Mouse (Mus musculus) liver, embryonic 14.5 days (tissue): Measurements from ENCODE around the gene Egln1. TPM values are rescaled to one million over a fixed set of nuclear protein-coding genes. Genes with fewer than 3 reads are reported as not detected.

ENCODE experiments used
- ATAC-seq: fragments of 200-750 bp; cut with Nextera tagmentation; 2 replicates; pipeline ENCODE4 v1.8.0; 2017; ENCODE audit warnings: moderate number of reproducible peaks, mild to moderate bottlenecking, moderate library complexity; ENCODE audit not compliant: insufficient read depth
- DNase-seq, 3 experiments: peaks; one replicate each; pipeline ENCODE4 v3.0.0-alpha.2; 2012 to 2013; ENCODE audit warnings: low read depth in 3 of 3, low spot score in 3 of 3
- H3K27ac ChIP-seq: fragments of 300-500 bp; sonication (generic); 2 replicates; pipeline ENCODE4 v1.5.1; 2014; ENCODE audit warnings: moderate library complexity, mild to moderate bottlenecking, control low read depth, inconsistent platforms
- H3K27me3 ChIP-seq: fragments of 300-500 bp; sonication (generic); 2 replicates; pipeline ENCODE4 v1.6.1; 2014; ENCODE audit warnings: mild to moderate bottlenecking, low read length, moderate library complexity; ENCODE audit not compliant: control insufficient read depth, insufficient read depth
- H3K36me3 ChIP-seq: fragments of 300-500 bp; sonication (generic); replicated peaks from 2 replicates; pipeline ENCODE4 v1.6.1; 2014; ENCODE audit warnings: low read depth; ENCODE audit not compliant: control insufficient read depth, insufficient read depth
- H3K4me1 ChIP-seq, 2 experiments: fragments of 200-500 bp in 1 of 2; fragments of 300-500 bp in 1 of 2; sonication (generic) in 1 of 2; replicated peaks; 2 replicates each; pipeline ENCODE4 v1.6.1; 2012 to 2014; ENCODE audit warnings: antibody characterized with exemption in 1 of 2, inconsistent platforms in 1 of 2, low read length in 1 of 2; ENCODE audit not compliant: control insufficient read depth in 2 of 2, insufficient read depth in 2 of 2
- H3K4me2 ChIP-seq: fragments of 300-500 bp; sonication (generic); 2 replicates; pipeline ENCODE4 v1.6.1; 2014; ENCODE audit warnings: low read depth, mild to moderate bottlenecking, control low read depth, moderate library complexity
- H3K4me3 ChIP-seq, 2 experiments: fragments of 200-500 bp in 1 of 2; fragments of 300-500 bp in 1 of 2; sonication (generic) in 1 of 2; 2 replicates each; pipeline ENCODE4 v1.5.1; 2012 to 2014; ENCODE audit warnings: low read depth in 2 of 2, low read length in 2 of 2, mild to moderate bottlenecking in 2 of 2, control low read depth in 1 of 2, inconsistent platforms in 1 of 2, moderate library complexity in 1 of 2; ENCODE audit not compliant: insufficient read depth in 1 of 2
- H3K9ac ChIP-seq: fragments of 300-500 bp; sonication (generic); replicated peaks from 2 replicates; pipeline ENCODE4 v1.6.1; 2014; ENCODE audit warnings: mild to moderate bottlenecking, control low read depth, moderate library complexity
- H3K9me3 ChIP-seq: fragments of 300-500 bp; sonication (generic); 2 replicates; pipeline ENCODE4 v1.6.1; 2016; ENCODE audit warnings: low read length, mixed read lengths; ENCODE audit not compliant: control insufficient read depth
- CTCF ChIP-seq: IDR thresholded peaks from 2 replicates; pipeline ENCODE4 v1.5.1; 2016; ENCODE audit warnings: antibody characterized with exemption, low read depth, control low read depth
- EP300 ChIP-seq: IDR thresholded peaks from 2 replicates; pipeline ENCODE4 v1.6.1; 2016; ENCODE audit warnings: antibody characterized with exemption, low read depth
- WGBS: fragments of 180-500 bp; shearing (Covaris S2); extraction: QIAGEN DNeasy Blood & Tissue Kit; methylation state at CpG from one replicate; pipeline ENCODE4 v1.1.7; 2014; ENCODE audit not compliant: insufficient replicate concordance; 5-methylcytosine and 5-hydroxymethylcytosine counted together
- polyA plus RNA-seq, 2 experiments: library from polyadenylated mRNA; depleted of rRNA in 1 of 2; stranded (reverse) in 1 of 2; unstranded in 1 of 2; fragments of >200 nt; fragmentation: Nextera tagmentation in 1 of 2; extraction: Ambion mirVana in 1 of 2; gene quantifications; 2 replicates each; pipeline versions ENCODE4 v1.2.1 to v1.2.3; 2012 to 2014

The Egln1 gene
- polyA plus RNA-seq, 2 experiments = 3.9 to 5.5 TPM

DNA sequence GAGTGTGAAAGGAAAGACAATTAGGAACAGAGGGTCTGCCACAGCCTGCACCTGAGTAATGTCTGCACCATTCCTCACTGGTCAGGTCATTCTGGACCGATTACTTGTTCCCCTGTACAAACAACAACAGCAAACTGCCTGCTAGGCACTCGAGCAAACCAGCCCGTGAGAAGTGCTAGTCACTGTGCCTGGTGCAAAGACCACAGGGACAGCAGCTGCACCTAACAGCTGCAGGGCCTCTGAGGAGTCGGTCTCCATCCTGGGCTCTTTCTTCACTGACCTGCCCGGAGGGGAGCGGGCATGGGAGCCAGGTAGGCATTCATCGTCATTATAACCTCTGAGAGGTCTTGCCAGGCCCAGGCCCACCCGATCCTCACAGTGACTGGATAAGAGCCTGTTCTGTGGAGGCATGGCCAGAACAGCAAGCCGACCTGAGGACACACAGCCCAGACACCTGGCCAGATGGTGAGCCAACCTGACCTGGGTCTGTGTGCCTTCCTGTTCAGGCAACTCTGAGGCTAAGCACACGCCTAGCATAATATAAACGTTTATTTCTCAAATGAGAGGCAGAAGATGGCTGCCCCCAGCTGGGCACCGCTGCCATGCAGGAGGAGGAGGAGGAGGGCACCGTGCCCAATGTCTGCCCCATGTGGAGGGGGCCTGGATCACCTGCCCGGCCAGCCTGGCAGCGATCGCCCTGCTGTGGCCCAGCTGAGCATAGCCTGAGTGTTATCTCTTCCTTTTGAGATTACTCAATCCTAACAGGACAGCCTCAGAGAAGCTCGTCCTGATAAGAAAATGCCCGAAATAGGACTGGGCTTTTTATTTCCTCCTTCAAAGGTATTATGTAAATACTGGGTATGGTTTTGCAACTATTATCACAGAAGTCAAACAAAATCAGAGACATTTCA, 27.5 kb downstream of the Egln1 start:
- Histone ChIP-seq H3K36me3 (no peaks in the 10 kb centered on the region), H3K4me1 (peaks cover 4 to 15% of the 10 kb centered on the region in 2 experiments), H3K9ac (no peak overlapping the region), H3K27me3 (no peaks in the 10 kb centered on the region), H3K4me2 (peak overlapping the region; percentile 8; the same call in 1 of the 2 replicates), H3K27ac (no peak overlapping the region), H3K4me3 (no peak overlapping the region), H3K9me3 (no peaks in the 10 kb centered on the region)
- WGBS = 45% methylated on average over 18 of the region's 18 CpGs
- DNase-seq (no peak), ATAC-seq (no peak)
- no peak for TF ChIP-seq EP300
- no peak for TF ChIP-seq CTCF

- Histone ChIP-seq H3K9me3 (no peaks in the 10 kb centered on the region), H3K9ac (no peak overlapping the region), H3K4me1 (peaks cover 0 to 3% of the 10 kb centered on the region in 2 experiments; a peak in 2 of 4 replicates), H3K4me2 (no peak overlapping the region), H3K27me3 (no peaks in the 10 kb centered on the region), H3K27ac (no peak overlapping the region), H3K4me3 (no peak overlapping the region), H3K36me3 (peaks cover 5% of the 10 kb centered on the region; the same call in 1 of the 2 replicates)
- 74% methylated on average over 18 of the region's 18 CpGs for WGBS
- DNase-seq = no peak
- no peak for TF ChIP-seq CTCF
- TF ChIP-seq EP300 = no peak
- no peak for ATAC-seq
Observed at GRCm38 (mm10) chr8:124917741-124918484, 31.2 kb downstream of the Egln1 start.

DNA sequence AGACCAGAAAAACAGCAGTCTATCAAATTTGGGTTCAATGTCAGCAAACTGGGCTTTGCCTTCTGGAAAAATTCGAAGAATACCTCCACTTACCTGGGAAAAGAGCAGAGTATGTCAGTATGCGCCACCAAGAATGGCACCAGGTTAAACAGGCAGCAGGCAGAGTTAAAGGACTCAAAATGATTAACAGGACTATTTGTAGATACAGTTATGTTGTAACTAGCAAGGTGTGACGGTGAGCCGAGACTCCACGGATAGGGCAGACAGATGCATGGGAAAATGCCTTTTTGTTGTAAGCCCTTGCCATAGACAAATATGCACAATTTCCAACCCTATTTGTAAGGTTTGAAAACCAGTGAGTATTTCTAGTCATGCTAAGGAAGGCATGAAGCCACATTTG, 35.1 kb downstream of the Egln1 start:
- no peaks in the 10 kb centered on the region for H3K9me3 ChIP-seq
- TF ChIP-seq CTCF = no peak
- TF ChIP-seq EP300 = no peak
- no peak overlapping the region for H3K4me3 ChIP-seq
- H3K27me3 ChIP-seq = no peaks in the 10 kb centered on the region
- no peak overlapping the region for H3K4me2 ChIP-seq
- ATAC-seq (no peak), DNase-seq (no peak)
- no peak overlapping the region for H3K9ac ChIP-seq
- H3K36me3 ChIP-seq = peaks cover 11% of the 10 kb centered on the region
- 0 out of 4 replicates have a peak, but pooled peaks cover 0 to 2% of the 10 kb centered on the region in 2 experiments for H3K4me1 ChIP-seq
- 87% methylated on average over 5 of the region's 5 CpGs for WGBS
- H3K27ac ChIP-seq = no peak overlapping the region

- ATAC-seq (no peak), DNase-seq (no peak)
- Histone ChIP-seq H3K36me3 (peaks cover 16% of the 10 kb centered on the region), H3K27ac (no peak overlapping the region), H3K4me1 (0 out of 4 replicates have a peak, but pooled peaks cover 0 to 2% of the 10 kb centered on the region in 2 experiments), H3K4me2 (no peak overlapping the region), H3K4me3 (no peak overlapping the region), H3K9me3 (no peaks in the 10 kb centered on the region), H3K27me3 (no peaks in the 10 kb centered on the region), H3K9ac (no peak overlapping the region)
- TF ChIP-seq EP300 (no peak), CTCF (no peak)
- 48% methylated on average over 17 of the region's 17 CpGs for WGBS
Observed at GRCm38 (mm10) chr8:124911938-124912872, 36.9 kb downstream of the Egln1 start.
